Mouse (Mus musculus): ENCODE results near the gene Gm13276. TPM values are rescaled to one million over a fixed set of nuclear protein-coding genes. Genes with fewer than 3 reads are reported as not detected.
A peak's percentile ranks its signal among the peaks of the same experiment; 100 is the strongest.
"Not testable (repeated sequence)": the region's sequence is repeated elsewhere in the genome, so short reads cannot be mapped to it uniquely, and the experiment has no call there.

Gm13276 gene
- total and polyA plus RNA-seq, 3 experiments = not detected

DNA sequence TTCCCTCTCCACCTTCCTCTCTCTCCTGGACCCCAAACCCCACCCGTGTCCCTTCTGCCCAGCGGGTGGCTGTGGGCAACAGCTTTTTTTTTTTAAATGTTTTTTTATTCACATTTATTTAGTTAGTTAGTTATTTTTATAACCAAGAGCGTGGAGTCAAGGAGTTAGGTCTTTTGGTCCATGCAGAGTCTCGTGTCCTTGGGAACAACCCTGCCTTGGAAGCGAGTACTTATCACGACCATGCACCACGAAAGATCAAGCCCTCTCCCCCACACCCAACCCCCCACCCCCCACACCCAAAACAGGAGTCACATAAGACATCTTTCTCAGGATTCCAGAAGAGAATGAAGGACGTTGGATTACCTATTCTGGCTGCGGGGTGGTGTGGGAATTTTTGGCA is 23.2 kb upstream of the Gm13276 start:
- not testable (repeated sequence) for H3K4me3 ChIP-seq (ENCODE audit: control insufficient read depth in 1 of 2, insufficient read depth in 1 of 2, low read depth in 2 of 2, low read length in 2 of 2); H3K9ac ChIP-seq (ENCODE audit: control insufficient read depth, low read depth, low read length, poor library complexity, severe bottlenecking); H3K36me3 ChIP-seq (ENCODE audit: control insufficient read depth in 1 of 2, insufficient read depth in 2 of 2, low read length in 2 of 2); H3K4me1 ChIP-seq (ENCODE audit: control insufficient read depth in 1 of 2, insufficient read depth in 2 of 2, low read length in 2 of 2); H3K27me3 ChIP-seq (ENCODE audit: control insufficient read depth in 1 of 2, insufficient read depth in 2 of 2, low read length in 2 of 2); H3K79me2 ChIP-seq (ENCODE audit: control insufficient read depth, insufficient read depth, low read length, poor library complexity); H3K27ac ChIP-seq (ENCODE audit: control insufficient read depth, low read depth, low read length); DNase-seq (ENCODE audit: low read depth, low spot score); H3K9me3 ChIP-seq (replicated peaks; ENCODE audit: insufficient read depth, low read length)
- 0 out of 6 replicates have a peak, but pooled peaks of 1 of the 3 experiments have one; percentile 2 for TF ChIP-seq CTCF (IDR thresholded peaks at IDR 0.05 in 2 of 3, conservative IDR thresholded peaks at IDR 0.05 in 1 of 3; ENCODE audit: control insufficient read depth in 1 of 3, insufficient read depth in 1 of 3, low read depth in 2 of 3, low read length in 3 of 3, poor library complexity in 1 of 3, severe bottlenecking in 1 of 3)

- peak overlapping the region; percentile 45; the same call in 1 of the 2 replicates for H3K9ac ChIP-seq (ENCODE audit: control insufficient read depth, low read depth, low read length, poor library complexity, severe bottlenecking)
- H3K27me3 ChIP-seq (ENCODE audit: control insufficient read depth in 1 of 2, insufficient read depth in 2 of 2, low read length in 2 of 2); H3K36me3 ChIP-seq (ENCODE audit: control insufficient read depth in 1 of 2, insufficient read depth in 2 of 2, low read length in 2 of 2); H3K4me1 ChIP-seq (ENCODE audit: control insufficient read depth in 1 of 2, insufficient read depth in 2 of 2, low read length in 2 of 2); H3K27ac ChIP-seq (ENCODE audit: control insufficient read depth, low read depth, low read length); H3K79me2 ChIP-seq (ENCODE audit: control insufficient read depth, insufficient read depth, low read length, poor library complexity); H3K9me3 ChIP-seq (replicated peaks; ENCODE audit: insufficient read depth, low read length): not testable (repeated sequence)
- peak; percentile 37 for DNase-seq (ENCODE audit: low read depth, low spot score)
- H3K4me3 ChIP-seq (ENCODE audit: control insufficient read depth in 1 of 2, insufficient read depth in 1 of 2, low read depth in 2 of 2, low read length in 2 of 2) = peak overlapping the region in 1 of 2 experiments; percentile 23; a peak in 1 of 4 replicates
Observed at GRCm38 (mm10) chr4:88763384-88764018, 22.0 kb upstream of the Gm13276 start.

DNA sequence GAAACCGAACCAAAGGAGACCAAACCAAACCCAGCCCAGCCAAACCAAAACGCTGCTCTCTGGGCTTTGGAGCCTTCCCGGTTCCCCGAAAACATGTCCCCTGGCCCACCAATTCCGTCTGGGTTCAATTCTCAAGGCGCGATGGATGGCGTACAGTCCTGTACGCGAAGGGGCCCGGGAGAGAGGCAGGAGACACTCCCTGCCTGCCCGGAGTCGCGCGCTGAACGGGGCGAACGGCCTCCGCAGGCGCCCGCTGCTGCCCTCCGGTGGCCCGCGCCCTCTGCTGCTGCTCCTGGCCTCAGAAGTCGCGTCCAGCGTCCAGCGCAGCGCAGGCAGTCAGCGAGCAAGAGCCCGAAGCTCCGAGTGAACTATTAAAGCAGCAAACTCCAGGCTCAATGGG is 12.0 kb upstream of the Gm13276 start, which contains the start of gene Gm13290:
TSS of gene Gm13290 (plus strand) at position 301 of the 400 bp plus-strand sequence.
- not testable (repeated sequence) for H3K4me1 ChIP-seq (ENCODE audit: control insufficient read depth in 1 of 2, insufficient read depth in 2 of 2, low read length in 2 of 2); H3K4me3 ChIP-seq (ENCODE audit: control insufficient read depth in 1 of 2, insufficient read depth in 1 of 2, low read depth in 2 of 2, low read length in 2 of 2); DNase-seq (ENCODE audit: low read depth, low spot score); H3K27me3 ChIP-seq (ENCODE audit: control insufficient read depth in 1 of 2, insufficient read depth in 2 of 2, low read length in 2 of 2); H3K27ac ChIP-seq (ENCODE audit: control insufficient read depth, low read depth, low read length); H3K36me3 ChIP-seq (ENCODE audit: control insufficient read depth in 1 of 2, insufficient read depth in 2 of 2, low read length in 2 of 2); H3K9ac ChIP-seq (ENCODE audit: control insufficient read depth, low read depth, low read length, poor library complexity, severe bottlenecking); H3K79me2 ChIP-seq (ENCODE audit: control insufficient read depth, insufficient read depth, low read length, poor library complexity); H3K9me3 ChIP-seq (replicated peaks; ENCODE audit: insufficient read depth, low read length)

- not testable (repeated sequence) for H3K9ac ChIP-seq (ENCODE audit: control insufficient read depth, low read depth, low read length, poor library complexity, severe bottlenecking); H3K79me2 ChIP-seq (ENCODE audit: control insufficient read depth, insufficient read depth, low read length, poor library complexity); H3K27ac ChIP-seq (ENCODE audit: control insufficient read depth, low read depth, low read length); H3K27me3 ChIP-seq (ENCODE audit: control insufficient read depth in 1 of 2, insufficient read depth in 2 of 2, low read length in 2 of 2); DNase-seq (ENCODE audit: low read depth, low spot score); H3K36me3 ChIP-seq (ENCODE audit: control insufficient read depth in 1 of 2, insufficient read depth in 2 of 2, low read length in 2 of 2); H3K4me1 ChIP-seq (ENCODE audit: control insufficient read depth in 1 of 2, insufficient read depth in 2 of 2, low read length in 2 of 2); H3K4me3 ChIP-seq (ENCODE audit: control insufficient read depth in 1 of 2, insufficient read depth in 1 of 2, low read depth in 2 of 2, low read length in 2 of 2); H3K9me3 ChIP-seq (replicated peaks; ENCODE audit: insufficient read depth, low read length)
Observed at GRCm38 (mm10) chr4:88776622-88777021, 8.9 kb upstream of the Gm13276 start, which contains the start of gene Gm13289. Gm13289 (plus strand) TSS chr4:88776922.

- not testable (repeated sequence) for H3K4me1 ChIP-seq (ENCODE audit: control insufficient read depth in 1 of 2, insufficient read depth in 2 of 2, low read length in 2 of 2); H3K9me3 ChIP-seq (replicated peaks; ENCODE audit: insufficient read depth, low read length); H3K79me2 ChIP-seq (ENCODE audit: control insufficient read depth, insufficient read depth, low read length, poor library complexity); H3K36me3 ChIP-seq (ENCODE audit: control insufficient read depth in 1 of 2, insufficient read depth in 2 of 2, low read length in 2 of 2); DNase-seq (ENCODE audit: low read depth, low spot score); H3K9ac ChIP-seq (ENCODE audit: control insufficient read depth, low read depth, low read length, poor library complexity, severe bottlenecking); H3K27ac ChIP-seq (ENCODE audit: control insufficient read depth, low read depth, low read length); H3K4me3 ChIP-seq (ENCODE audit: control insufficient read depth in 1 of 2, insufficient read depth in 1 of 2, low read depth in 2 of 2, low read length in 2 of 2); H3K27me3 ChIP-seq (ENCODE audit: control insufficient read depth in 1 of 2, insufficient read depth in 2 of 2, low read length in 2 of 2)
Observed at GRCm38 (mm10) chr4:88779550-88779949, 6.0 kb upstream of the Gm13276 start, which contains the start of gene Gm13272. Gm13272 (plus strand) TSS chr4:88779850.

GRCm38 (mm10) chr4:88780320-88780719 is 5.2 kb upstream of the Gm13276 start:
- H3K36me3 ChIP-seq (ENCODE audit: control insufficient read depth in 1 of 2, insufficient read depth in 2 of 2, low read length in 2 of 2); H3K4me1 ChIP-seq (ENCODE audit: control insufficient read depth in 1 of 2, insufficient read depth in 2 of 2, low read length in 2 of 2); DNase-seq (ENCODE audit: low read depth, low spot score); H3K9me3 ChIP-seq (replicated peaks; ENCODE audit: insufficient read depth, low read length); H3K27me3 ChIP-seq (ENCODE audit: control insufficient read depth in 1 of 2, insufficient read depth in 2 of 2, low read length in 2 of 2); H3K27ac ChIP-seq (ENCODE audit: control insufficient read depth, low read depth, low read length); H3K4me3 ChIP-seq (ENCODE audit: control insufficient read depth in 1 of 2, insufficient read depth in 1 of 2, low read depth in 2 of 2, low read length in 2 of 2); H3K79me2 ChIP-seq (ENCODE audit: control insufficient read depth, insufficient read depth, low read length, poor library complexity); H3K9ac ChIP-seq (ENCODE audit: control insufficient read depth, low read depth, low read length, poor library complexity, severe bottlenecking): not testable (repeated sequence)

DNA sequence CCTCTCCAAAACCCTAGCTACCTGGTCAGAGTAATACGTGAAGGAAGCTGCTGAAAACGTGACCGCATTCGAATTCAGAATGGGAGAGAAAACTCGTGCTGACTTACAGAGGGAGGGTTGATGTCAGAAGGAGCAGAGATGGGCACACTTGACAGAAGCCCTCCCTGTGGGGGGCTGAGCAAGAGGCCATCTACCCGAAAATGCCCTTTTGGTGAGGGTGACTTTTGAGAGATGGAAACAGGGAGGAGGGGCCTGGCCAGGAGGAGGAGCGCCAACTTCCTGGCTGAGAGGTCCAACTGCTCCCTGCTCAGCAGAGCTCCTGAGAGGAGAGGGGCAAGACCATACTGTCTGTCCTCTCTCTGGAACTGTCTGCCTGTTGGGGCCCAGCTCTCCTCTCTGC is 3.7 kb upstream of the Gm13276 start, which contains the start of gene Ifnz:
TSS of gene Ifnz (plus strand) at position 301 of the 400 bp plus-strand sequence.
- not testable (repeated sequence) for H3K4me1 ChIP-seq (ENCODE audit: control insufficient read depth in 1 of 2, insufficient read depth in 2 of 2, low read length in 2 of 2); H3K27ac ChIP-seq (ENCODE audit: control insufficient read depth, low read depth, low read length); H3K9ac ChIP-seq (ENCODE audit: control insufficient read depth, low read depth, low read length, poor library complexity, severe bottlenecking); H3K9me3 ChIP-seq (replicated peaks; ENCODE audit: insufficient read depth, low read length); DNase-seq (ENCODE audit: low read depth, low spot score); H3K27me3 ChIP-seq (ENCODE audit: control insufficient read depth in 1 of 2, insufficient read depth in 2 of 2, low read length in 2 of 2); H3K36me3 ChIP-seq (ENCODE audit: control insufficient read depth in 1 of 2, insufficient read depth in 2 of 2, low read length in 2 of 2); H3K79me2 ChIP-seq (ENCODE audit: control insufficient read depth, insufficient read depth, low read length, poor library complexity); H3K4me3 ChIP-seq (ENCODE audit: control insufficient read depth in 1 of 2, insufficient read depth in 1 of 2, low read depth in 2 of 2, low read length in 2 of 2)
